Mouse (Mus musculus): ENCODE measurements around the gene Adipoq. TPM values are rescaled to one million over a fixed set of nuclear protein-coding genes. Genes with fewer than 3 reads are reported as not detected.

The Adipoq gene
- polyA plus RNA-seq, 1 experiment from 2014 or later: not detected

- H3K36me3 ChIP-seq: peaks cover 39% of the 10 kb centered on the region
- H3K4me3 ChIP-seq (replicated peaks): peak within 1 kb of the TSS; percentile 86
- peaks cover 40% of the 10 kb centered on the region for H3K4me1 ChIP-seq
- under 1% methylated on average over 71 of the region's 71 CpGs for WGBS
- no peaks in the 10 kb centered on the region for H3K9me3 ChIP-seq (replicated peaks)
- peak within 1 kb of the TSS; percentile 100 for H3K9ac ChIP-seq
- no peaks in the 10 kb centered on the region for H3K27me3 ChIP-seq
- peak within 1 kb of the TSS; percentile 98 for H3K27ac ChIP-seq
- ATAC-seq (replicated peaks; ENCODE audit: low FRiP score): peak; percentile 94
- H3K4me2 ChIP-seq: peak within 1 kb of the TSS; percentile 81
Observed at GRCm38 (mm10) chr16:23107231-23107942, 38.9 kb upstream of the Adipoq start, which contains the start of gene Eif4a2. Gene Eif4a2 (plus strand): TSS chr16:23107444.

GRCm38 (mm10) chr16:23107946-23108759 lies 38.2 kb upstream of the Adipoq start:
- Histone ChIP-seq H3K27ac (peak overlapping the region; percentile 98), H3K4me3 (replicated peaks) (peak overlapping the region; percentile 86), H3K27me3 (no peaks in the 10 kb centered on the region), H3K36me3 (peaks cover 47% of the 10 kb centered on the region), H3K4me2 (peak overlapping the region; percentile 81), H3K9me3 (replicated peaks) (no peaks in the 10 kb centered on the region), H3K9ac (peak overlapping the region; percentile 100), H3K4me1 (peaks cover 38% of the 10 kb centered on the region)
- WGBS: under 1% methylated on average over 52 of the region's 52 CpGs
- peak; percentile 84 for ATAC-seq (replicated peaks; ENCODE audit: low FRiP score)

GRCm38 (mm10) chr16:23108943-23109342 lies 37.4 kb upstream of the Adipoq start:
- Histone ChIP-seq H3K9me3 (replicated peaks) (no peaks in the 10 kb centered on the region), H3K27me3 (no peaks in the 10 kb centered on the region), H3K4me2 (peak overlapping the region; percentile 81), H3K9ac (peak overlapping the region; percentile 100), H3K36me3 (peaks cover 51% of the 10 kb centered on the region), H3K4me3 (replicated peaks) (peak overlapping the region; percentile 86), H3K4me1 (peaks cover 36% of the 10 kb centered on the region), H3K27ac (peak overlapping the region; percentile 45; the same call in 1 of the 2 replicates)
- WGBS: 1% methylated on average over 5 of the region's 5 CpGs
- ATAC-seq (replicated peaks; ENCODE audit: low FRiP score): no peak

GRCm38 (mm10) chr16:23109350-23110280 lies 36.7 kb upstream of the Adipoq start:
- Histone ChIP-seq H3K9me3 (replicated peaks) (no peaks in the 10 kb centered on the region), H3K4me3 (replicated peaks) (peak overlapping the region; percentile 86), H3K27ac (peak overlapping the region; percentile 45; the same call in 1 of the 2 replicates), H3K27me3 (no peaks in the 10 kb centered on the region), H3K36me3 (peaks cover 58% of the 10 kb centered on the region), H3K4me2 (peak overlapping the region; percentile 81), H3K4me1 (peaks cover 36% of the 10 kb centered on the region), H3K9ac (peak overlapping the region; percentile 100)
- no peak for ATAC-seq (replicated peaks; ENCODE audit: low FRiP score)
- 44% methylated on average over 5 of the region's 5 CpGs for WGBS

GRCm38 (mm10) chr16:23112348-23112747 lies 34.0 kb upstream of the Adipoq start:
- no peak for ATAC-seq (replicated peaks; ENCODE audit: low FRiP score)
- no peak overlapping the region for H3K27ac ChIP-seq
- 79% methylated on average over 12 of the region's 12 CpGs for WGBS
- H3K4me3 ChIP-seq (replicated peaks): no peak overlapping the region
- H3K27me3 ChIP-seq: no peaks in the 10 kb centered on the region
- no peak overlapping the region for H3K9ac ChIP-seq
- H3K4me2 ChIP-seq: peak overlapping the region; percentile 12; the same call in 1 of the 2 replicates
- H3K9me3 ChIP-seq (replicated peaks): no peaks in the 10 kb centered on the region
- H3K4me1 ChIP-seq: peaks cover 36% of the 10 kb centered on the region
- H3K36me3 ChIP-seq: peaks cover 82% of the 10 kb centered on the region

GRCm38 (mm10) chr16:23112861-23113435 lies 33.4 kb upstream of the Adipoq start:
- peaks cover 36% of the 10 kb centered on the region for H3K4me1 ChIP-seq
- peak overlapping the region; percentile 12; the same call in 1 of the 2 replicates for H3K4me2 ChIP-seq
- no peak overlapping the region for H3K9ac ChIP-seq
- 58% methylated on average over 9 of the region's 9 CpGs for WGBS
- H3K4me3 ChIP-seq (replicated peaks): no peak overlapping the region
- no peaks in the 10 kb centered on the region for H3K27me3 ChIP-seq
- no peak for ATAC-seq (replicated peaks; ENCODE audit: low FRiP score)
- peaks cover 88% of the 10 kb centered on the region for H3K36me3 ChIP-seq
- H3K27ac ChIP-seq: no peak overlapping the region
- H3K9me3 ChIP-seq (replicated peaks): no peaks in the 10 kb centered on the region

- Histone ChIP-seq H3K4me3 (replicated peaks) (no peak overlapping the region), H3K27me3 (no peaks in the 10 kb centered on the region), H3K9ac (no peak overlapping the region), H3K4me2 (no peak overlapping the region), H3K27ac (no peak overlapping the region), H3K36me3 (peaks cover 88% of the 10 kb centered on the region), H3K4me1 (peaks cover 36% of the 10 kb centered on the region), H3K9me3 (replicated peaks) (no peaks in the 10 kb centered on the region)
- no peak; the same call in 1 of the 2 replicates for ATAC-seq (replicated peaks; ENCODE audit: low FRiP score)
Observed at GRCm38 (mm10) chr16:23113903-23114302, 32.4 kb upstream of the Adipoq start.

- Histone ChIP-seq H3K27me3 (no peaks in the 10 kb centered on the region), H3K4me2 (no peak overlapping the region), H3K36me3 (peaks cover 88% of the 10 kb centered on the region), H3K27ac (0 out of 2 replicates have a peak overlapping the region, but pooled peaks have one; percentile 28), H3K9ac (no peak overlapping the region), H3K4me3 (replicated peaks) (no peak overlapping the region), H3K4me1 (peaks cover 31% of the 10 kb centered on the region), H3K9me3 (replicated peaks) (no peaks in the 10 kb centered on the region)
- 0 out of 2 replicates have a peak, but pooled peaks have one; percentile 18 for ATAC-seq (replicated peaks; ENCODE audit: low FRiP score)
- WGBS: 65% methylated on average over 5 of the region's 5 CpGs
Observed at GRCm38 (mm10) chr16:23114339-23115171, 31.8 kb upstream of the Adipoq start.

- Histone ChIP-seq H3K27ac (no peak overlapping the region), H3K9me3 (replicated peaks) (no peaks in the 10 kb centered on the region), H3K4me2 (no peak overlapping the region), H3K9ac (no peak overlapping the region), H3K4me3 (replicated peaks) (no peak overlapping the region), H3K27me3 (no peaks in the 10 kb centered on the region), H3K36me3 (peaks cover 88% of the 10 kb centered on the region), H3K4me1 (peaks cover 22% of the 10 kb centered on the region)
- 78% methylated on average over 3 of the region's 3 CpGs for WGBS
- no peak for ATAC-seq (replicated peaks; ENCODE audit: low FRiP score)
Observed at GRCm38 (mm10) chr16:23115486-23115885, 30.9 kb upstream of the Adipoq start.

GRCm38 (mm10) chr16:23117173-23117572 lies 29.2 kb upstream of the Adipoq start:
- ATAC-seq (replicated peaks; ENCODE audit: low FRiP score): no peak
- 70% methylated on average over 4 of the region's 4 CpGs for WGBS

More at GRCm38 (mm10) chr16:23117173-23117572, 29.2 kb upstream of the Adipoq start:
- Histone ChIP-seq H3K27ac (no peak overlapping the region), H3K27me3 (no peaks in the 10 kb centered on the region), H3K4me2 (no peak overlapping the region), H3K4me1 (peaks cover 8% of the 10 kb centered on the region), H3K4me3 (replicated peaks) (no peak overlapping the region), H3K9me3 (replicated peaks) (no peaks in the 10 kb centered on the region), H3K9ac (no peak overlapping the region), H3K36me3 (peaks cover 88% of the 10 kb centered on the region)

All from kidney, embryonic 15.5 days (tissue).